Mouse (Mus musculus) hindbrain, embryonic 15.5 days (tissue): ENCODE measurements around the gene Nop56. TPM values are rescaled to one million over a fixed set of nuclear protein-coding genes. Genes with fewer than 3 reads are reported as not detected.

Experiments
- ATAC-seq: fragments of 200-750 bp; cut with Nextera tagmentation; 2 replicates; pipeline ENCODE4 v1.8.0; 2017; ENCODE audit warnings: low read depth, moderate number of reproducible peaks, moderate TSS enrichment; ENCODE audit not compliant: low FRiP score
- H3K27ac ChIP-seq: fragments of 300-500 bp; sonication (generic); replicated peaks from 2 replicates; pipeline ENCODE4 v1.5.1; 2015; ENCODE audit warnings: mild to moderate bottlenecking, inconsistent platforms
- H3K27me3 ChIP-seq: fragments of 300-500 bp; sonication (generic); 2 replicates; pipeline ENCODE4 v1.6.1; 2015; ENCODE audit warnings: control low read depth, inconsistent platforms
- H3K36me3 ChIP-seq: fragments of 300-500 bp; sonication (generic); 2 replicates; pipeline ENCODE4 v1.6.1; 2015; ENCODE audit warnings: control low read depth, inconsistent platforms
- H3K4me1 ChIP-seq: fragments of 300-500 bp; sonication (generic); replicated peaks from 2 replicates; pipeline ENCODE4 v1.6.1; 2015; ENCODE audit warnings: control low read depth, inconsistent platforms
- H3K4me2 ChIP-seq: fragments of 300-500 bp; sonication (generic); 2 replicates; pipeline ENCODE4 v1.6.1; 2015; ENCODE audit warnings: moderate library complexity, mild to moderate bottlenecking, inconsistent platforms
- H3K4me3 ChIP-seq: fragments of 300-500 bp; sonication (generic); 2 replicates; pipeline ENCODE4 v1.5.1; 2015; ENCODE audit warnings: mild to moderate bottlenecking, inconsistent platforms
- H3K9ac ChIP-seq: fragments of 300-500 bp; sonication (generic); 2 replicates; pipeline ENCODE4 v1.6.1; 2015; ENCODE audit warnings: inconsistent platforms
- H3K9me3 ChIP-seq: fragments of 300-500 bp; sonication (generic); 2 replicates; pipeline ENCODE4 v1.6.1; 2016; ENCODE audit warnings: control low read depth, inconsistent platforms
- WGBS: fragments of 180-500 bp; shearing (Covaris S2); methylation state at CpG from one replicate; pipeline ENCODE4 v1.1.7; 2015; 5-methylcytosine and 5-hydroxymethylcytosine counted together
- polyA plus RNA-seq: library from polyadenylated mRNA; unstranded; fragments of >200 nt; fragmentation: Nextera tagmentation; extraction: Ambion mirVana; gene quantifications from 2 replicates; pipeline ENCODE4 v1.2.1, GENCODE M21; 2015

Gene Nop56
- 225 and 240 TPM in 2 replicates for polyA plus RNA-seq

GRCm38 (mm10) chr2:130274149-130274861, at the start of gene Nop56:
TSS of gene Nop56 (plus strand) at chr2:130274430.
- H3K4me3 ChIP-seq: peak within 1 kb of the TSS; percentile 97
- no peaks in the 10 kb centered on the region for H3K27me3 ChIP-seq
- H3K9ac ChIP-seq: peak within 1 kb of the TSS; percentile 98
- ATAC-seq: peak; percentile 98
- H3K27ac ChIP-seq: peak within 1 kb of the TSS; percentile 94
- H3K4me2 ChIP-seq: peak within 1 kb of the TSS; percentile 86
- H3K36me3 ChIP-seq: peaks cover 35% of the 10 kb centered on the region
- H3K9me3 ChIP-seq: no peaks in the 10 kb centered on the region
- H3K4me1 ChIP-seq: peaks cover 33% of the 10 kb centered on the region
- WGBS: under 1% methylated on average over 67 of the region's 68 CpGs

- ATAC-seq: no peak
- H3K9ac ChIP-seq: no peak overlapping the region
- no peaks in the 10 kb centered on the region for H3K9me3 ChIP-seq
- no peak overlapping the region for H3K4me2 ChIP-seq
- whole genome bisulfite sequencing: 50% methylated on average over 9 of the region's 9 CpGs
- H3K4me3 ChIP-seq: no peak overlapping the region
- no peak overlapping the region for H3K27ac ChIP-seq
- no peaks in the 10 kb centered on the region for H3K27me3 ChIP-seq
- H3K36me3 ChIP-seq: no peaks in the 10 kb centered on the region
- H3K4me1 ChIP-seq: no peaks in the 10 kb centered on the region
Measured at GRCm38 (mm10) chr2:130246912-130247311, 27.3 kb upstream of the Nop56 start.

DNA sequence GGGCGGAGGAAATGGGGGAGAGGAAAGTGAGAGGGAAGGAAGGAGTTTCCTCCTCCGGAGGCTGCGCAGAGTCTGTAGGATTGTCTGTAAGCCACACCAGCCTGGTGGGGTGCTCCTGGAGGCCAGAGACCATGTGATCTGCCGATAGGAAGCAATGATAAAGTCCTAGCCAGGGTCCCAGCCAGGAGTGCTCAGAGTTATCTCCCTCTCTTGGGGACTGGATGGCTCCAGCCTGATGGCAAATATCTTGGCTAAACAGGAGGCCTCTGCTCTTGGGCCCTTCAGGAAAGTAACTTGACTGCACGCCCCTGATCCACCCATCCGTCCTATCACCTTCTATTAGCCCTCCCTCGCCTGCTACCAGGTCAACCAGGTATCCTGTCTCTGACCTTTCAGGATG, 26.0 kb upstream of the Nop56 start:
- no peak for ATAC-seq
- WGBS: 72% methylated on average over 7 of the region's 7 CpGs
- Histone ChIP-seq H3K4me2 (no peak overlapping the region), H3K9ac (no peak overlapping the region), H3K9me3 (no peaks in the 10 kb centered on the region), H3K27me3 (no peaks in the 10 kb centered on the region), H3K4me3 (no peak overlapping the region), H3K4me1 (no peaks in the 10 kb centered on the region), H3K36me3 (no peaks in the 10 kb centered on the region), H3K27ac (no peak overlapping the region)

DNA sequence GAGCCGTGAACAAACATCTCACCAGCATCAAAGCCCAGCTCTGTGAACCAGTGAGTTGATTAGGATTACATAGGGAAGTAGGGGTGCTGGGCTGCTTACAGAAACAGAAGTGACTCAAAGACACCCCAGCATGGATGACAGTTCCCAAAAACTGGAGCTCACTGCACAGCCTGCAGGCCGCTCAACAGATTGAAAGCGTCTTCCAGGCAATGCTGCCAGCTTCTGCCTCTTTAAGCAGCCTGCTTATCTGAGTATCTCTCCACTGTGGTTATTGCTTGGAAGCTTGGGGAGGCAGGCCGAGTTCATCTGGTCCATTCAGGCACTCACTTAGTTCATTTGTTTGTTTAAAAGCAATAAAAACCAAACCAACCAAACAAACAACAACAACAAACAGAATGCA, 17.5 kb upstream of the Nop56 start:
- Histone ChIP-seq H3K9ac (no peak overlapping the region), H3K27ac (no peak overlapping the region), H3K4me3 (no peak overlapping the region), H3K36me3 (no peaks in the 10 kb centered on the region), H3K4me2 (no peak overlapping the region), H3K9me3 (no peaks in the 10 kb centered on the region), H3K27me3 (no peaks in the 10 kb centered on the region), H3K4me1 (no peaks in the 10 kb centered on the region)
- ATAC-seq: no peak
- 89% methylated on average over 4 of the region's 4 CpGs for WGBS

DNA sequence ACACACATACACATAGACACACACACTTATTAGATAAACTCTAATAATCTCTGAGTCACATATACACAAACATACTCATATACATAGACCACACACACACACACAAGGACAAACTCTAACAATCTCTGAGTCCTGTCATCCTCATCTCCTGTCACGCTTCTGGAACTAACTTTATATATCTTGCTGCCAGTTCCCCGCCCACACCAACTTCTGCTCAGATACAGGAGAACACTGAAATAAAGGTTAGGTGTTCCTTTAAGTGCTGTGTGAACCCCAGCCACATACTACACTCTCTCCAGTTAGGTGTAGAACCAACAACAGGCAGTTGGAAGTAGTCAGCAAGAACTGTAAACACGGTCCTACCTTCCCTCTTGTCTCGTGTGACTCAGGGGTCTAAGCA, 13.4 kb upstream of the Nop56 start:
- Histone ChIP-seq H3K4me1 (no peaks in the 10 kb centered on the region), H3K9me3 (no peaks in the 10 kb centered on the region), H3K27ac (no peak overlapping the region), H3K36me3 (no peaks in the 10 kb centered on the region), H3K4me2 (no peak overlapping the region), H3K9ac (no peak overlapping the region), H3K4me3 (no peak overlapping the region), H3K27me3 (no peaks in the 10 kb centered on the region; the same call in 1 of the 2 replicates)
- WGBS: 92% methylated on average over 4 of the region's 4 CpGs
- no peak for ATAC-seq

DNA sequence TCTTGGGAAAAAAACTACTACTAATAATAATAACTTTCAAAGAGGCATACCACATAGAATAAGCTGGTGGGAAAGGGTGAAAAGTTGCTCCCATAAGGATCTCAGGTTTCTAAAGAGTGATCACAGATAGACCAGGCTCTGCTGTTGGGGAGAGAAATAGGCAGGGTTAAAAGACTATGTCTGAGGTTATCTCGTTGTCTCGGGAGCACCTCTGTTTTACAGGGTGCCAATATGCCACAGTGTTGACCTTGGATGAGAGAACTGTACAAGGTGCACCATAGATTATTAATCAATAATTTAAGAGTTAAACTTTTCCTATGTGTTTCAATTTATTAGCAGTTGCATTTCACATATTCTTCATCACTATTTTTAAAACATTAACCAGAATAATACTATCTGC, 12.3 kb upstream of the Nop56 start:
- Histone ChIP-seq H3K27me3 (no peaks in the 10 kb centered on the region; the same call in 1 of the 2 replicates), H3K4me2 (no peak overlapping the region), H3K9me3 (no peaks in the 10 kb centered on the region), H3K9ac (no peak overlapping the region), H3K4me3 (no peak overlapping the region), H3K4me1 (no peaks in the 10 kb centered on the region), H3K27ac (no peak overlapping the region), H3K36me3 (no peaks in the 10 kb centered on the region)
- 94% methylated on average over 2 of the region's 2 CpGs for WGBS
- no peak for ATAC-seq

DNA sequence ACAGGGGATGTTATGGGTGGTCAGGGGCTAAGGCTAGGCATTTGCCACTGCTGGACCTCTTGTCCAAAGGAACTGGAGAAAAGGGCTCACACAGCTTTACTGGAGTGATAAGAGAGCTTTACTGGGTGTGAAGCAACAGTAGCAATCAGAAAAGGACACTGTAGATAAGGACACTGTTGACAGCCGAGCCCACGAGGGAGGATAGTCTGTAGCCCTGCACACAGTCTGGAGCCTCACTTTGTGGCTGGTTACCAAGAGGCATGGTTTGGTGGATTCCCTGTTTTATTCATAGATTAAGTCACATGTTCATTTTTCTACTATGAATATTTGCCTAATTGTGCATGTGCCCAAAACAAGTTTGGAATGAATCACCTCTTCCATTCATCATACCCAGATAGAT, 11.8 kb upstream of the Nop56 start:
- 89% methylated on average over 2 of the region's 2 CpGs for WGBS
- Histone ChIP-seq H3K27me3 (no peaks in the 10 kb centered on the region; the same call in 1 of the 2 replicates), H3K4me1 (no peaks in the 10 kb centered on the region), H3K9me3 (no peaks in the 10 kb centered on the region), H3K36me3 (no peaks in the 10 kb centered on the region), H3K4me3 (no peak overlapping the region), H3K4me2 (no peak overlapping the region), H3K27ac (no peak overlapping the region), H3K9ac (no peak overlapping the region)
- ATAC-seq: no peak

DNA sequence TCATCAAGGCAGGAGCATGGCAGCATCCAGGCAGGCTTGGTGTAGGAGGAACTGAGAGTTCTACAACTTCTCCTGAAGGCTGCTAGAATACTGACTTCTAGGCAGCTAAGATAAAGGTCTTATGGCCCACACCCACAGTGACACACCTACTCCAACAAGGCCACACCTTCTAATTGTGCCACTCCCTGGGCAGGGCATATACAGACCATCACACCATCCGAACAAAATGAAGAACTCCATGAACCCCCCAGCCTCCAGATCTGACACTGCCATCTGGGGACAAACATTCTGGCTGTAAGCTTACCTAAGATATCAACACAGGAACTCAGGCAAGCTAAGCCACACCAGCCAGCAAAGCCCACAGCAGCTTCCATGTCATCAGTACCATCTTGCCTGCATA, 8.7 kb upstream of the Nop56 start:
- H3K4me1 ChIP-seq: no peaks in the 10 kb centered on the region
- H3K27ac ChIP-seq: no peak overlapping the region
- H3K27me3 ChIP-seq: no peaks in the 10 kb centered on the region; the same call in 1 of the 2 replicates
- no peak overlapping the region for H3K4me2 ChIP-seq
- no peaks in the 10 kb centered on the region for H3K9me3 ChIP-seq
- H3K4me3 ChIP-seq: no peak overlapping the region
- no peak for ATAC-seq
- H3K9ac ChIP-seq: no peak overlapping the region
- WGBS: 91% methylated on average over 1 of the region's 1 CpGs
- no peaks in the 10 kb centered on the region for H3K36me3 ChIP-seq

GRCm38 (mm10) chr2:130268074-130268473, 6.2 kb upstream of the Nop56 start:
- Histone ChIP-seq H3K4me3 (no peak overlapping the region), H3K9ac (no peak overlapping the region), H3K9me3 (no peaks in the 10 kb centered on the region), H3K36me3 (no peaks in the 10 kb centered on the region), H3K27ac (no peak overlapping the region), H3K4me1 (peaks cover 3% of the 10 kb centered on the region), H3K4me2 (no peak overlapping the region), H3K27me3 (no peaks in the 10 kb centered on the region; the same call in 1 of the 2 replicates)
- 72% methylated on average over 7 of the region's 7 CpGs for WGBS
- ATAC-seq: no peak

GRCm38 (mm10) chr2:130273732-130274131, 498 bp upstream of the Nop56 start:
- H3K27ac ChIP-seq: peak overlapping the region; percentile 94
- H3K9ac ChIP-seq: peak overlapping the region; percentile 87
- H3K4me3 ChIP-seq: peak overlapping the region; percentile 97
- H3K4me1 ChIP-seq: peaks cover 33% of the 10 kb centered on the region
- peak; percentile 24 for ATAC-seq
- no peaks in the 10 kb centered on the region for H3K9me3 ChIP-seq
- peaks cover 33% of the 10 kb centered on the region for H3K36me3 ChIP-seq
- under 1% methylated on average over 14 of the region's 14 CpGs for WGBS
- peak overlapping the region; percentile 79 for H3K4me2 ChIP-seq
- H3K27me3 ChIP-seq: no peaks in the 10 kb centered on the region

- H3K4me3 ChIP-seq: peak overlapping the region; percentile 97
Measured at GRCm38 (mm10) chr2:130274862-130275261, 632 bp downstream of the Nop56 start.

DNA sequence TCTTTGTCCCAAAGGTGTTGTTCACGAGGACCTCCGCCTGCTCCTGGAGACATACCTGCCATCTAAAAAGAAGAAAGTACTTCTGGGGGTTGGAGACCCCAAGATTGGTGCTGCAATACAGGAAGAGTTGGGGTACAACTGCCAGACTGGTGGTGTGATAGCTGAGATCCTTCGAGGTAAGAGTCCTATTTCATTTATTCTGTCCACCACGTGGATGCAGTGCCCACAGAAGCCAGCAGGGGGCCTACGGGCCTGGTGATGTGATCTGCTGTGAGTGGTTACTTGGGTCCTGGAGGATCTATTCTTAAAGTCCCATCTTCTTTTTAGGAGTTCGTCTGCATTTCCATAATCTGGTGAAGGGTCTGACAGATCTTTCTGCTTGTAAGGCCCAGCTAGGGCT, 1.4 kb downstream of the Nop56 start:
- Histone ChIP-seq H3K4me2 (peak overlapping the region; percentile 86), H3K4me3 (peak overlapping the region; percentile 97), H3K36me3 (peaks cover 49% of the 10 kb centered on the region), H3K27ac (no peak overlapping the region), H3K27me3 (no peaks in the 10 kb centered on the region), H3K9ac (no peak overlapping the region), H3K4me1 (peaks cover 33% of the 10 kb centered on the region), H3K9me3 (no peaks in the 10 kb centered on the region)
- WGBS: 47% methylated on average over 6 of the region's 6 CpGs
- ATAC-seq: no peak

More at GRCm38 (mm10) chr2:130274862-130275261, 632 bp downstream of the Nop56 start:
- WGBS: under 1% methylated on average over 10 of the region's 10 CpGs
- Histone ChIP-seq H3K27ac (peak overlapping the region; percentile 94), H3K9ac (peak overlapping the region; percentile 98), H3K9me3 (no peaks in the 10 kb centered on the region), H3K4me1 (peaks cover 33% of the 10 kb centered on the region), H3K4me2 (peak overlapping the region; percentile 86), H3K36me3 (peaks cover 41% of the 10 kb centered on the region), H3K27me3 (no peaks in the 10 kb centered on the region)
- no peak for ATAC-seq
